Comparison of ENCODE assay signal across 14 mouse cellular contexts in genomic region chr10:95390871-95391270, GRCm38 (mm10). TPM values are rescaled to one million over a fixed set of nuclear protein-coding genes. Genes with fewer than 3 reads are reported as not detected.
DNase-seq lines count a peak whose midpoint lies in the region.
"Had no signal": no experiment of that assay in that cellular context is flagged by ENCODE, and none has a peak within 500 bp of the region (broad histone marks: within the 10 kb centered on the region; RNA-seq: fewer than 3 reads in every experiment).

No protein-coding gene starts in this region.

- DNase-seq in adrenal gland, adult 2 months: peak; percentile 75
- no peak for DNase-seq in adrenal gland, postnatal 4 days (ENCODE audit: low spot score in 2 of 2)
- DNase-seq in adrenal gland, adult 8-10 months: peak; percentile 43
- peak; percentile 45 for DNase-seq in adrenal gland, postnatal 10 days
- peak; percentile 38 for DNase-seq in adrenal gland, postnatal 25 days
- no peak for DNase-seq in left cerebral cortex, adult 8-10 months (ENCODE audit: low spot score in 2 of 2)
- DNase-seq in urinary bladder, postnatal 14 days (ENCODE audit: low spot score): no peak
- no peak for DNase-seq in cerebellum, postnatal 36 days
- DNase-seq: cerebellum, adult 11-12 months; cerebellum, adult 9-10 months; cerebellum, postnatal 10 days; cerebellum, postnatal 25 days; forebrain, postnatal 0 days had no signal

RNA-seq across cellular contexts. Expression of gene Socs2, which starts 26.1 kb away (rescaled TPM):
- 10 to 100 TPM; 10.7 to 22.7 TPM for total RNA-seq in adrenal gland, adult 2 months (2021)
- polyA plus RNA-seq in adrenal gland, adult 2 months (2012; rRNA removed): 41.4 and 52.0 TPM in 2 replicates
- total RNA-seq in adrenal gland, postnatal 4 days (2021): 10 to 100 TPM; 41.3 to 44.5 TPM
- 10 to 100 TPM; 10.6 to 56.8 (median 12.6) TPM for total RNA-seq in adrenal gland, adult 8-10 months (2022)
- total RNA-seq in adrenal gland, postnatal 10 days (2021): 10 to 100 TPM; 30.0 to 34.1 TPM
- total RNA-seq in adrenal gland, postnatal 25 days (2021): 19.6 and 19.8 TPM in 2 replicates
- total RNA-seq in left cerebral cortex, adult 8-10 months (2022): 10 to 100 TPM; 26.5 to 29.7 (median 27.7) TPM
- total RNA-seq: common myeloid progenitor, adult 5-6 weeks had no signal

Comparison
In these comparisons a context has a peak if more than half of its experiments do, and no peak if none do; other contexts are left out.
1. DNase-seq: peak in adrenal gland, adult 2 months (single experiment), adrenal gland, adult 8-10 months (single experiment), adrenal gland, postnatal 10 days (single experiment) and adrenal gland, postnatal 25 days (single experiment); none in adrenal gland, postnatal 4 days (0 of 2), left cerebral cortex, adult 8-10 months (0 of 2), urinary bladder, postnatal 14 days (single experiment) and cerebellum, postnatal 36 days (0 of 2).